ENCODE assay signal across 10 mouse cellular contexts in genomic region chr11:16259876-16260275, GRCm38 (mm10). TPM values are rescaled to one million over a fixed set of nuclear protein-coding genes. Genes with fewer than 3 reads are reported as not detected.
DNase-seq lines count a peak whose midpoint lies in the region; ATAC-seq and TF ChIP-seq lines count a peak whose summit lies in the region.
"Had no signal": no experiment of that assay in that cellular context is flagged by ENCODE, and none has a peak within 500 bp of the region (broad histone marks: within the 10 kb centered on the region; RNA-seq: fewer than 3 reads in every experiment).

No protein-coding gene starts in this region.

- 15% methylated on average over 9 of the region's 9 CpGs for WGBS in kidney, embryonic 15.5 days
- WGBS in kidney, adult 2 months = 22% methylated on average over 9 of the region's 9 CpGs
- 15% methylated on average over 9 of the region's 9 CpGs for WGBS in embryonic facial prominence, embryonic 13.5 days
- 15% methylated on average over 9 of the region's 9 CpGs for WGBS in hindbrain, embryonic 15.5 days
- WGBS in neural tube, embryonic 13.5 days = 20% methylated on average over 9 of the region's 9 CpGs

- TF ChIP-seq POLR2A in kidney, adult 2 months (IDR thresholded peaks at IDR 0.05; ENCODE audit: low read depth, low read length) = no peak

- ATAC-seq in kidney, embryonic 15.5 days (replicated peaks; ENCODE audit: low FRiP score) = peak; percentile 46; the same call in 1 of the 2 replicates
- no peak for ATAC-seq in embryonic facial prominence, embryonic 13.5 days (ENCODE audit: insufficient number of reproducible peaks, insufficient read depth, low FRiP score, low TSS enrichment, low read depth)
- no peak for ATAC-seq in hindbrain, embryonic 15.5 days (ENCODE audit: low FRiP score, low read depth)
- ATAC-seq in neural tube, embryonic 13.5 days (ENCODE audit: low read depth) = no peak

- H3K27me3 ChIP-seq in kidney, embryonic 15.5 days = peaks cover 44% of the 10 kb centered on the region
- no peaks in the 10 kb centered on the region; the same call in 1 of the 2 replicates for H3K27me3 ChIP-seq in kidney, adult 2 months (replicated peaks; ENCODE audit: control insufficient read depth, insufficient read depth, low read length)
- peaks cover 43% of the 10 kb centered on the region for H3K27me3 ChIP-seq in embryonic facial prominence, embryonic 13.5 days
- 0 out of 2 replicates have a peak, but pooled peaks cover 3% of the 10 kb centered on the region for H3K27me3 ChIP-seq in hindbrain, embryonic 15.5 days
- peaks cover 39% of the 10 kb centered on the region for H3K27me3 ChIP-seq in neural tube, embryonic 13.5 days

- no peak overlapping the region for H3K4me2 ChIP-seq in kidney, embryonic 15.5 days
- H3K4me2 ChIP-seq in embryonic facial prominence, embryonic 13.5 days = peak overlapping the region; percentile 77
- peak overlapping the region; percentile 86 for H3K4me2 ChIP-seq in hindbrain, embryonic 15.5 days
- H3K4me2 ChIP-seq in neural tube, embryonic 13.5 days = peak overlapping the region; percentile 75

- no peak for TF ChIP-seq CTCF in kidney, adult 2 months (conservative IDR thresholded peaks at IDR 0.05; ENCODE audit: insufficient read depth, insufficient read length, low read depth, low read length)

- no peak overlapping the region for H3K27ac ChIP-seq in kidney, embryonic 15.5 days
- H3K27ac ChIP-seq in kidney, adult 2 months (ENCODE audit: insufficient read depth, low read depth, low read length) = no peak overlapping the region
- no peak overlapping the region for H3K27ac ChIP-seq in embryonic facial prominence, embryonic 13.5 days
- peak overlapping the region; percentile 27; the same call in 1 of the 2 replicates for H3K27ac ChIP-seq in hindbrain, embryonic 15.5 days (replicated peaks)
- H3K27ac ChIP-seq in neural tube, embryonic 13.5 days (replicated peaks) = no peak overlapping the region

- no peaks in the 10 kb centered on the region for H3K36me3 ChIP-seq in kidney, embryonic 15.5 days
- H3K36me3 ChIP-seq in kidney, adult 2 months (ENCODE audit: control insufficient read depth, insufficient read depth, low read length) = no peaks in the 10 kb centered on the region
- no peaks in the 10 kb centered on the region for H3K36me3 ChIP-seq in embryonic facial prominence, embryonic 13.5 days
- no peaks in the 10 kb centered on the region for H3K36me3 ChIP-seq in hindbrain, embryonic 15.5 days
- no peaks in the 10 kb centered on the region for H3K36me3 ChIP-seq in neural tube, embryonic 13.5 days

- H3K9me3 ChIP-seq in kidney, embryonic 15.5 days (replicated peaks) = no peaks in the 10 kb centered on the region
- H3K9me3 ChIP-seq in embryonic facial prominence, embryonic 13.5 days = no peaks in the 10 kb centered on the region
- H3K9me3 ChIP-seq in hindbrain, embryonic 15.5 days = no peaks in the 10 kb centered on the region
- H3K9me3 ChIP-seq in neural tube, embryonic 13.5 days = no peaks in the 10 kb centered on the region

- H3K9ac ChIP-seq in kidney, embryonic 15.5 days = no peak overlapping the region
- no peak overlapping the region for H3K9ac ChIP-seq in embryonic facial prominence, embryonic 13.5 days
- peak overlapping the region; percentile 49 for H3K9ac ChIP-seq in hindbrain, embryonic 15.5 days
- peak overlapping the region; percentile 77; the same call in 1 of the 2 replicates for H3K9ac ChIP-seq in neural tube, embryonic 13.5 days

- no peak for DNase-seq in kidney, adult 2 months
- no peak for DNase-seq in thymus, postnatal 25 days
- DNase-seq in gastrocnemius, adult 18-20 months (ENCODE audit: low spot score) = no peak
- DNase-seq in lung, adult 18-20 months = no peak

- H3K4me1 ChIP-seq in kidney, embryonic 15.5 days = peaks cover 24% of the 10 kb centered on the region
- H3K4me1 ChIP-seq in kidney, adult 2 months (ENCODE audit: control insufficient read depth, insufficient read depth, low read length) = no peaks in the 10 kb centered on the region; the same call in 1 of the 2 replicates
- peaks cover 12% of the 10 kb centered on the region; the same call in 1 of the 2 replicates for H3K4me1 ChIP-seq in embryonic facial prominence, embryonic 13.5 days
- peaks cover 19% of the 10 kb centered on the region for H3K4me1 ChIP-seq in hindbrain, embryonic 15.5 days (replicated peaks)
- H3K4me1 ChIP-seq in neural tube, embryonic 13.5 days (replicated peaks) = peaks cover 19% of the 10 kb centered on the region

- no peak overlapping the region for H3K4me3 ChIP-seq in kidney, embryonic 15.5 days (replicated peaks)
- no peak overlapping the region for H3K4me3 ChIP-seq in kidney, adult 2 months (ENCODE audit: insufficient read depth, low read depth, low read length)
- no peak overlapping the region for H3K4me3 ChIP-seq in embryonic facial prominence, embryonic 13.5 days
- H3K4me3 ChIP-seq in hindbrain, embryonic 15.5 days = peak overlapping the region; percentile 54
- H3K4me3 ChIP-seq in neural tube, embryonic 13.5 days = peak overlapping the region; percentile 61

RNA-seq across cellular contexts. Expression of gene Vstm2a, which starts 2.4 kb away (rescaled TPM):
- polyA plus RNA-seq in kidney, embryonic 15.5 days (2015; fragmentation: Nextera tagmentation; extraction: Ambion mirVana) = 0.35 and 0.68 TPM in 2 replicates
- polyA plus RNA-seq in kidney, adult 2 months (2012; rRNA removed) = 2.3 and 3.0 TPM in 2 replicates
- 5.5 and 8.5 TPM in 2 replicates for polyA plus RNA-seq in embryonic facial prominence, embryonic 13.5 days (2015; fragmentation: Nextera tagmentation; extraction: Ambion mirVana)
- polyA plus RNA-seq in hindbrain, embryonic 15.5 days (2015; fragmentation: Nextera tagmentation; extraction: Ambion mirVana) = 82.4 and 92.9 TPM in 2 replicates
- 35.4 and 37.2 TPM in 2 replicates for polyA plus RNA-seq in neural tube, embryonic 13.5 days (2015; fragmentation: Nextera tagmentation; extraction: Ambion mirVana)
- under 1 TPM; 0.07 TPM for total RNA-seq in gastrocnemius, adult 18-20 months (2021)
- total RNA-seq: common myeloid progenitor, adult 5-6 weeks had no signal
- polyA plus RNA-seq: Patski had no signal

Comparison
In these comparisons a context has a peak if more than half of its experiments do, and no peak if none do; other contexts are left out.
1. H3K4me3 ChIP-seq: peak in hindbrain, embryonic 15.5 days (single experiment) and neural tube, embryonic 13.5 days (single experiment); none in kidney, embryonic 15.5 days (single experiment), kidney, adult 2 months (single experiment) and embryonic facial prominence, embryonic 13.5 days (single experiment).
2. H3K9ac ChIP-seq: peak in hindbrain, embryonic 15.5 days (single experiment) and neural tube, embryonic 13.5 days (single experiment); none in kidney, embryonic 15.5 days (single experiment) and embryonic facial prominence, embryonic 13.5 days (single experiment).